Mouse (Mus musculus) adrenal gland, adult (tissue): ENCODE measurements around the gene Gm49388.
"Not testable (repeated sequence)": the region's sequence is repeated elsewhere in the genome, so short reads cannot be mapped to it uniquely, and the experiment has no call there.

ENCODE experiments used
- DNase-seq, 2 experiments: peaks; one replicate each; pipeline ENCODE4 v3.0.0; 2022 to 2023; ENCODE audit warnings: low spot score in 1 of 2; ENCODE audit not compliant: inconsistent age in 2 of 2

The Gm49388 gene

DNA sequence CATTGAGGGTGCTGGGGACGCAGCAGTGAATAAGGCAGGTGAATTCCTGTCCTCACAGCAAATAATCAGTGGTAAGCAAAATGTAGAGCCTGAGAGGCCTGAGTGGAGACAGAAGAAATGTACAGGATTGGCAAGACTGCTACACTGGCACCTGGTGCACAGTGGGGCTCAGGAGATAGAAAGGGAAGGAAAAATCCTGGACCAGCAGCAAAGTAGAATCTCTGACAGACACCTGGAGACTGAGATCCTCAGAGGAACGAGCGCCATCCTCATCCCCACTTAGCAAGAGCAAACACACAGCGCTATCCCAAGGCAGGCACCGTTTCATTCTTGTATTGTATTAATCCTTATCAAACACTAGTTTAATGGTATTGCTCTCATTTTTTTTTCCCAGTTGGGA lies 52.1 kb downstream of the Gm49388 start:
- no peak for DNase-seq

DNA sequence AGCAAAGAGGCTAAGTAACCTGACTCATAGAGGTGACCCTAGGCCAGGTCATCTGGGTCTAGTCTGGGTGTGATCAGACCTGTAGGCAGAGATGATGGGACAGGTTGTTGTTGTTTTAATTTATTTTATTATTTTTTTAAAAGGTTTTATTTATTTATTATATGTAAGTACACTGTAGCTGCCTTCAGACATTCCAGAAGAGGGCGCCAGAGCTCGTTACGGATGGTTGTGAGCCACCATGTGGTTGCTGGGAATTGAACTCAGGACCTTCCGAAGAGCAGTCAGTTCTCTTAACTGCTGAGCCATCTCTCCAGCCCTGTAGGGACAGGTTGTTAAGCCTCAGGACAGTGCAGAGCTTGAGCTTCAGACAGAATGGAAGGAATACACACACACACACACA lies 52.5 kb downstream of the Gm49388 start:
- DNase-seq = not testable (repeated sequence)

DNA sequence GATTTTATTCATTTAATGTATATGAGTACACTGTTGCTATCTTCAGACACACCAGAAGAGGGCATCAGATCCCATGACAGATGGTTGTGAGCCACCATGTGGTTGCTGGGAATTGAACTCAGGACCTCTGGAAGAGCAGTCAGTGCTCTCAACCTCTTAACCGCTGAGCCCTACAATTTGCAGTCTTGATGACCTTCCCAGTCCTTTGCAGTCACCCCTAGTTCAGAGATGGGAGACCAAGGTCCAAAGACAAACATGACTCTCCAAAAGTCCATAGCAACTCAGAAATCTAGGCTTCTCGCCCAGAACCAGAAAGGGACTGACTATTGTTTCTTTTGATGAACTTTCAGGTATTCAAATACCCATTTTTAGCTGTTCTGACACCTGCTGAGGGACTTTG lies 54.6 kb downstream of the Gm49388 start:
- DNase-seq = not testable (repeated sequence)

DNA sequence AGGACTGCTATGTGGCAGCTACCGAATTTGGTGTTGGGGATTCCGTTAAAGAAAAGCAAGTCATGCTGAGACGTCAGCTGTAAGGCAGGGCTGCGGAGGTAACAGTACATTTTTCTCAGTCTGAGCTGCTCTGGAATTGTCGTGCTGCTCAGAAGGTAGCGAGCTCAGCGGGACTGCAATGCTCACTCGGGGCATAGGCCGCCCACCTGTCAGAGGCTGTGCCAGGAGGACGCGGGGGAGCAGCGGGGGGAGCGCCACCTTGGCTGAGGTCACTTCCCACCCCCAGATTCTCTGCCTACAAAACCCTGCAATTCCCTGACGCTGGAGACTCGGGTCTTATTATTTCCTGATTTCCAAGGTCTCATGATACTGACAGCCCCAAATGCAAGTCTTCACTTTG lies 55.5 kb downstream of the Gm49388 start:
- peak in 1 of 2 experiments; percentile 74 for DNase-seq

DNA sequence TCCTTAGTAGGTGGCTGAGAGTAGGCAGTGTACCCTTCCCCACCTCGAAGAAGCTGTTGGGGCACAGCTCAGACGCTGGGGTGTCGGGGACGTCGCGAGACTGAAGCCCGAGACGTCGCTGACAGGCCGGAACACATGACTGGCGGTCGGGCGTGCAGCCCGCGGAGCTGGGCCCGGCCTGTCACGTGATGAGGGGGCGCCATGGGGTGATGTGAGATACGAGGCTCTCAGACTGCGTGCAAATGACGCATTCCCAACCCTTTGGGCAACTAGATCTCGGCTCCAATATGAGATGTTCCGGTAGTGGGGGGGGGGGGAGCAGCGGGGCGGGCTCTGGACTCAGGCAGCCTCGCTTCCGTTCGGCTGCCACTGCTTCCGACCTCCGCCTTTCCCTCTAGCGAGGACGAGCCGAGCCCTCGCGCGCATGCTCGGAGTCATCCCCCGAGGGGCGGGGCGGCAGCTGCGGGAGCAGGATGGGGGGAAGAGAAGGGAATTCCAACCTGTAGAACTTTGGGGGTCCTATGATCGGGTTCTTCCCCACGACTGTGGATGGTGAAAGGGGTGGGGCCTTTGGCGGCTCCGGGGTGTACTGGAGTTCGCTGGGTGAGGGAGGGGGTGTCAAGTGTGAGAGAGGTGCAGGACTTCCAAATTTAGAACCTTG lies 56.1 kb downstream of the Gm49388 start:
- peak; percentile 96 to 97 for DNase-seq

DNA sequence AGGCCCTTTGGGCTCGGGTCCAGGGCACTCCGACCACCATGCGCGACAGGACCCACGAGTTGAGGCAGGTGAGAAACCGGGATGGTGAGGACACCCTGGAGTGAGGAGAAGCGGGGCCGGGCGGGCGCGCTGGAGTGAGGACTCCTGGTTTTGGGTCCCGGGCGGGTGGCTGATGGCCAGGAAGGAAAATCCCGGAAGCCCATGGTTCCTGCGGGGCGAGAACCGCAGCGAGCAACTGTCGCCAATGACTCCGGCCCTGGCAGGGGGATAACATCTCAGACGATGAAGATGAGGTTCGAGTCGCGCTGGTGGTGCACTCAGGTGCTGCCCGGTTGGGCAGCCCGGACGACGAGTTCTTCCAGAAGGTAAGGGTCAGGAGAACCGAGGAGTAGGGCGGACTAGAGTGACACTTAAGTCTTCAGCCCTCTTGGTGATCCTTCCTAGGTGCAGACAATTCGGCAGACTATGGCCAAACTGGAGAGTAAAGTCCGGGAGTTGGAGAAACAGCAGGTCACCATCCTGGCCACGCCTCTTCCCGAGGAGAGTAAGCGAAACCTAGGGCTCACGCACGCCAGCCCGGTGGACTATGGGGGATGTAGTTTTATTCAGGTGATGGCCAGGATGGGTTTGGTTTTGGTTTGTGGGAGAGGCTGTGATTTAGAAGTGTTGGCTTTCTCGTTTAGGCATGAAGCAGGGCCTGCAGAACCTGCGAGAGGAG lies 56.8 kb downstream of the Gm49388 start:
- peak; percentile 85 to 93 for DNase-seq

DNA sequence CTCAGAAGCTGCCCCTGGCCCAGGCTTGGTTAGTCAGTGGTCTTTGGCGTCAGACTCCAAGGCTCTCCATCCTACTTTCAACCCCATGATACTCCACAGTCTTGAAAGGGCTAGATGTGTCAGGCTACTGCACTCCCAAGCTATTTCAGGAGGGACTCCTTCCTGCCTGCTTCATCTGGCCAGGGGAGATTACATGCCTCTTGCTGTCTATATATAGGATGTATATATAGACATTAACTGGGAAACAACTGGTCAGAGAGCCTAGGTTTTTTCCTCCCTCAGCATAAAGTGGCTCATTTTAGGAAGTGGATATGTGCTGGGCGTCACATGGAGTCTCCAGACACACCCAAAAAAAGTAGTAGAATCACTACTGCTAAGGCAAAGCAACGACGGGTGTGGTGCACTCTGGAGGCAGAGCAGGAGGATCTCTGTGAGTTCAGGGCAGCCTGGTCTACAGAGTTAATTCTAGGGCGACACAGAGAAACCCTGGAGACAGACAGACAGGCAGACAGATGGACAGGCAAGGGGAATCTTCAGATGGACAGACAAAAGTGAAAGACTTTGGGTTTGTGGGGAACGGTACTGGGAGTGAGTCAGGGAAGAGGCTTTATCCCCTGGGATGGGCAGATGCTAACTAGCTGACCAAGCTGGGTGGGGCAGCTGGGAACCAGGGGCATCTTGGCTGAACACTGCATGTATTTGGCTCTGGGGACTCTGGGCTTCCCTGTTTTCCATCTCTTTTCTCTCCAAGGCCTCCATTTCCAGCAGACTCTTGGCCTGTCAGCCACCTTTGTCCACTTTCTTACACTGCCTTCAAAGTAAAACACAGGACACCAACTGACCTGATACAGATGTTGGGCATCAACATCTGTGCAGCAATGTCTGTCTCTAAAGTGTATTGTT lies 64.8 kb downstream of the Gm49388 start:
- no peak for DNase-seq

DNA sequence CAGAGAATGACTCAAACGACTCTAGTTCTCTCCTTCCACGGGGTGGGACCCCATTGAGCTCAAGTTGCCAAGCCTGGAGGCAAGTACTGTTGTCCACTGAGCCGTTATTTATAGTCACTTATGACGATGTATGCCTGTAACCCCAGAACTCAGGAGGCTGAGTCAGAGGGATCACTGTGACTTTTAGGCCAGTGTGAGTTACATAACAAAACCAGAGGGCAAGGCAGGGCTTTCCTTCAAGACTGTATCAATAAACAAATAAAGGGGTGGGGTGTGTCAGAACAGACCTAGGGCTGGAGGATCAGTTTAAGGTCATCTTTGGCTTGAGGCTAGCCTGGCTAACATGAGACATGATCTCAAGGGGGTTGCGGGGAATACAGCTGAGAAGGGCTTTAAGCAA lies 65.5 kb downstream of the Gm49388 start:
- peak; percentile 50 to 77 for DNase-seq
